Mouse (Mus musculus) small intestine, adult 2 months (tissue): ENCODE results near the gene Fbxl19.

Experiments used
- CTCF ChIP-seq: fragments of 200-500 bp; IDR thresholded peaks from 2 replicates; pipeline ENCODE4 v1.5.1; 2012; ENCODE audit warnings: low read depth, mild to moderate bottlenecking, control low read depth, inconsistent platforms, low read length, moderate library complexity, mixed read lengths; ENCODE audit not compliant: insufficient replicate concordance, insufficient read length; ENCODE audit errors: extremely low read depth
- POLR2A ChIP-seq: fragments of 200-500 bp; IDR thresholded peaks from 2 replicates; pipeline ENCODE4 v1.6.1; 2012; ENCODE audit warnings: low read depth, mild to moderate bottlenecking, control low read depth, inconsistent platforms, low read length, moderate library complexity

- no peak for TF ChIP-seq POLR2A
- TF ChIP-seq CTCF: no peak
Observed at GRCm38 (mm10) chr7:127705706-127706105, 38.6 kb upstream of the Fbxl19 start.
